Mouse (Mus musculus) stomach, postnatal 0 days (tissue): ENCODE measurements at regions not wholly inside any gene's neighbourhood (a gene's known extent, or its start where the extent isn't known, plus 50 kb on each side); places are given as distances from the start of the nearest gene placed in this dataset.

ENCODE experiments used
- CTCF ChIP-seq: IDR thresholded peaks from 2 replicates; pipeline ENCODE4 v1.5.1; 2016; ENCODE audit warnings: antibody characterized with exemption, low read depth, mild to moderate bottlenecking, moderate library complexity
- EP300 ChIP-seq: optimal IDR thresholded peaks from 2 replicates; pipeline ENCODE3; 2016; ENCODE audit warnings: antibody characterized with exemption

GRCm38 (mm10) chr1:69470614-69471250 is 216.3 kb downstream of the Ikzf2 start:
- no peak for TF ChIP-seq CTCF
- no peak for TF ChIP-seq EP300
